Comparison of ENCODE assay signal across 11 mouse cellular contexts in the genomic region with DNA sequence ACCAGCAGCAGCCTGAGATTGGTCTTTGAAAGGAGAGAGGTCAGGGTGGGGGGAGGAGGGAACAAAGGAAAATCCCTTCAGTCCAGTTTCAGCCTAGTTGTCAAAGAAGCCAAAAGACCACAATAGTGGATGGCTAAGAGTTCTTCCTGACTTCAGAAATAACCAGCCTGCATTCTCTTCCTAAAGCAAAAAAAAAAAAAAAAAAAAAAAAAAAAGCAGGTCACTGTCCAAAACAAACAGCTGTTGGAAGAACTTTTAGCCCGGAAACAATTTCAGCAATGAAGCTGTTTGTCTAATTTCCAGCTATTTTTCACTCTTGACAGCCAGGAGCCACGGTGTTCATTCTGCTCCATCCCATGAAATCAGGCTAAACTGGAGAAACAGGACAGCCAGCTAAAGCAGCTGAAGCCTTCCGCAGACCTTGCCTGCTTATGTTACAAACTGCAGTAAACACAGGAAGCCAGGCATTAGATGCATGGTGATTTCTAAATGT.
A peak's percentile ranks its signal among the peaks of the same experiment; 100 is the strongest.
DNase-seq lines count a peak whose midpoint lies in the region; ATAC-seq and TF ChIP-seq lines count a peak whose summit lies in the region.
"Had no signal": no experiment of that assay in that cellular context is flagged by ENCODE, and none has a peak within 500 bp of the region (broad histone marks: within the 10 kb centered on the region; RNA-seq: fewer than 3 reads in every experiment).

No protein-coding gene starts in this region.

- H3K36me3 ChIP-seq in liver, adult 2 months (ENCODE audit: control insufficient read depth, insufficient read depth, low read length), result no peaks in the 10 kb centered on the region
- H3K36me3 ChIP-seq in heart, embryonic 16.5 days (ENCODE audit: control insufficient read depth, insufficient read depth), result no peaks in the 10 kb centered on the region
- H3K36me3 ChIP-seq in limb, embryonic 10.5 days, result no peaks in the 10 kb centered on the region

- no peaks in the 10 kb centered on the region for H3K4me1 ChIP-seq in liver, adult 2 months (ENCODE audit: control insufficient read depth, insufficient read depth, low read length)
- no peaks in the 10 kb centered on the region for H3K4me1 ChIP-seq in heart, embryonic 16.5 days (ENCODE audit: control insufficient read depth, insufficient read depth, low read length)
- peaks cover 7% of the 10 kb centered on the region for H3K4me1 ChIP-seq in limb, embryonic 10.5 days

- H3K9me3 ChIP-seq in heart, embryonic 16.5 days (replicated peaks; ENCODE audit: control insufficient read depth, low read length), result no peaks in the 10 kb centered on the region
- H3K9me3 ChIP-seq in limb, embryonic 10.5 days (replicated peaks), result no peaks in the 10 kb centered on the region

- no peak overlapping the region for H3K4me3 ChIP-seq in liver, adult 2 months (ENCODE audit: insufficient read depth, low read depth, low read length)
- no peak overlapping the region for H3K4me3 ChIP-seq in heart, embryonic 16.5 days (ENCODE audit: low read length)
- no peak overlapping the region for H3K4me3 ChIP-seq in limb, embryonic 10.5 days

- no peak; the same call in 1 of the 2 replicates for ATAC-seq in heart, embryonic 16.5 days (replicated peaks; ENCODE audit: extremely low read depth, insufficient read depth, low FRiP score)
- ATAC-seq: hindbrain, embryonic 16.5 days had no signal

- WGBS in liver, adult 2 months, result 31% methylated on average over 3 of the region's 3 CpGs
- WGBS in heart, embryonic 16.5 days, result 46% methylated on average over 3 of the region's 3 CpGs
- 32% methylated on average over 3 of the region's 3 CpGs for WGBS in limb, embryonic 10.5 days

- intact Hi-C loops in left cerebral cortex, postnatal 4 days (cut with DNase I), result no loop called here

- TF ChIP-seq POLR2A in liver, adult 2 months (IDR thresholded peaks at IDR 0.05; ENCODE audit: extremely low read depth, insufficient read depth, low read length), result no peak

- no peak overlapping the region for H3K4me2 ChIP-seq in heart, embryonic 16.5 days (ENCODE audit: low read depth, low read length)

- H3K27ac ChIP-seq in liver, adult 2 months (replicated peaks; ENCODE audit: insufficient read depth, low read depth, low read length), result no peak overlapping the region
- peak overlapping the region; percentile 48 for H3K27ac ChIP-seq in heart, embryonic 16.5 days (ENCODE audit: low read length)
- H3K27ac ChIP-seq in limb, embryonic 10.5 days, result no peak overlapping the region
- H3K27ac ChIP-seq: macrophage had no signal

- DNase-seq in liver, adult 2 months (ENCODE audit: extremely low read depth, low read depth, low spot score), result peak; percentile 17
- DNase-seq in liver, result no peak
- peak; percentile 26 for DNase-seq in embryo, embryonic 11.5 days (ENCODE audit: low read depth, low spot score)
- peak; percentile 29 for DNase-seq in limb, embryonic 10.5 days (ENCODE audit: low spot score)
- no peak for DNase-seq in layer of hippocampus, postnatal 25 days (ENCODE audit: extremely low spot score in 1 of 2, low spot score in 1 of 2)
- no peak for DNase-seq in left cerebral cortex, postnatal 4 days
- DNase-seq in cerebellum, postnatal 14 days, result no peak
- DNase-seq: cerebellum, adult 11-12 months had no signal

- H3K27me3 ChIP-seq in liver, adult 2 months (ENCODE audit: control insufficient read depth, insufficient read depth, low read length), result no peaks in the 10 kb centered on the region
- H3K27me3 ChIP-seq in heart, embryonic 16.5 days (ENCODE audit: control insufficient read depth, insufficient read depth, low read length), result no peaks in the 10 kb centered on the region
- no peaks in the 10 kb centered on the region for H3K27me3 ChIP-seq in limb, embryonic 10.5 days (ENCODE audit: low read depth, poor library complexity, severe bottlenecking)

- no peak for TF ChIP-seq CTCF in liver, adult 2 months (IDR thresholded peaks at IDR 0.05; ENCODE audit: low read depth, low read length)

- no peaks in the 10 kb centered on the region for H3K79me2 ChIP-seq in liver, adult 2 months (ENCODE audit: control insufficient read depth, insufficient read depth, low read length)

- H3K9ac ChIP-seq in liver, adult 2 months (ENCODE audit: low read depth, low read length), result no peak overlapping the region
- H3K9ac ChIP-seq in heart, embryonic 16.5 days (ENCODE audit: low read length), result no peak overlapping the region

Comparison
In these comparisons a context has a peak if more than half of its experiments do, and no peak if none do; other contexts are left out.
1. DNase-seq: peak in liver, adult 2 months (single experiment), embryo, embryonic 11.5 days (single experiment) and limb, embryonic 10.5 days (single experiment); none in liver (single experiment), layer of hippocampus, postnatal 25 days (0 of 2), left cerebral cortex, postnatal 4 days (single experiment) and cerebellum, postnatal 14 days (0 of 2).